Mouse (Mus musculus) bone marrow, adult 2 months (tissue): Measurements from ENCODE around the gene Prrxl1.

ENCODE experiments used
- CTCF ChIP-seq: fragments of 200-500 bp; IDR thresholded peaks from 2 replicates; pipeline ENCODE4 v1.5.1; 2011; ENCODE audit warnings: low read length, control low read depth; ENCODE audit not compliant: control insufficient read depth, insufficient read depth
- POLR2A ChIP-seq: fragments of 200-500 bp; IDR thresholded peaks from 2 replicates; pipeline ENCODE4 v1.6.1; 2011; ENCODE audit warnings: low read depth, mild to moderate bottlenecking, control low read depth, low read length, borderline replicate concordance; ENCODE audit not compliant: control insufficient read depth

- TF ChIP-seq CTCF: no peak
- no peak for TF ChIP-seq POLR2A
Observed at GRCm38 (mm10) chr14:32624811-32625210, 25.6 kb downstream of the Prrxl1 start.
